Mouse (Mus musculus): ENCODE results near the gene Slco4a1.

Gene Slco4a1

DNA sequence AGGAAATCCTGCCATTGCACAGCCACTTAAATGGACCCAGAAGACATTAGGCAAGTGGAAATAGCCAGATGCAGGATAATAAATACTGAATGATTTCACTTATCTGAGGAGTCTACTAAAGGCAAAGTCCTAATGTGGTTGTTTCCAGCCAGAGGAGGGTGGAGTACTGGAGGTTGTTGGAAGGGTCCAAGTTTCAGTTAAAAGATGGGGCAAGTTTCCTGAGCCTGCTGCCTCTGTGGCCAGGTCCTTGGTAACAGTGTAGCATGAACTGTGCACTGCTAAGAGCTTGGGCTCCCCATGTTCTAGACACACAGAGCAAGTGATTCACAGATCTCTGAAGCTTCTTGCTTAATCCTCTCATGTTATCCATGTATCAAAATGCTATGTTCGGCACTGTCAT, 10.1 kb upstream of the Slco4a1 start:
- no peak for DNase-seq (ENCODE audit: low read depth)

DNA sequence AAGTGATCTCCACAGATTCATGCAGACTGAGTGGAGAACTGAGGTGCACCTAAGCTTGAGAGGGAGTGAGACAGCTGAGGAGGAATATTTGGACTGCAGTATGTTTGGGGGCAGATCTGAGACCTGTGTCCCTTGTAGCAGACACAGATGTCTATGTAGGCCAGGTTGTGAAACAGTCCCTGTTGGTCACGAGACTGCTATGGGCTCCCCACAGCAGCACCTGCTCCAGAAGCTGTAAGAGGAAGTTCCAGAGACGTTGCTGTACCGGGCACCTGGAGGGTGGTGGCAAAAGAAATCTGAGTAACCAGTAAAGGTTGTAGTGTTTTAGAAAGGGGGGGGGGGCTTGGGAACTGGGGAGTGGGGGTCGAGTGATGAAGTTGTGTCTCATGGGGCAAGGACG, 7.0 kb upstream of the Slco4a1 start:
- DNase-seq (ENCODE audit: low read depth), result no peak

DNA sequence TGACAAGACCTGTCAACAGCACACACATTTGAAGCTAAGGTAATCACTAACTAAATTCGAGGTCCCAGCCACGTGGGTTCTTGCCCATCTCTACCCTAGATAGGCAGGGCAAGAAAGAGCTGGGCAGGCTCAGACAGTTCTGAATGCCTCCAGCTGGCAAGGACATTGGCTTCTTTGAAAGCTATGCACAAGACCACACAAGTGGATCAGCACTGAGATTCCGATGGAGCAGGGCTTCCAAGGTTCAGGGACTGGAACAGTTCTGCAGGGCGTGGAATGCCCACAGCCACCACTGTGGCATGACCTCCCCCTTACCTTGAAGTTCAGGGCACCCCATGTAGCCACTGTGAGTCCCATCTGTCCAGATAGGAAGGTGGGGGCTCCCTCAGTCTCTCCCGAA, 5.5 kb upstream of the Slco4a1 start:
- DNase-seq (ENCODE audit: low read depth), result no peak

DNA sequence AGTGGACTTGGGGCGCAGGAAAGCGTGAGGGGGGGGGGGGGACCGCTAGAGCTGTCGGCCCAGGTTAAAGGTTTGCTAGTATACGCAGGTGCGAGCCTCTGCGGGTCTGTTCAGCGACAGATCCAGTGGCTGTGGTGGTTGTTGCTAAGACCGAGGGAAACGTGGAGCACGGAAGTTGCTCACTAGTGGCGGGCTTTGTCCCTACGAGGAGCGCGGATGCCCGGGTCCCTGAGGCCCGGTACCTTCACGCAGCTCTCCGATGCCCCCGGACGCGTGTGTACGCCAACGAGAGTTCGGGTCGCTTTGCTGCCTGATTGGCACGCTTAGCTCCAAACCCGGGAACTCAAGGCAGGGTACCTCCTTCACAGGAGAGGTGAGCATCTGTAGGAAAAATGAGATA, 660 bp downstream of the Slco4a1 start:
- no peak for DNase-seq (ENCODE audit: low read depth)

DNA sequence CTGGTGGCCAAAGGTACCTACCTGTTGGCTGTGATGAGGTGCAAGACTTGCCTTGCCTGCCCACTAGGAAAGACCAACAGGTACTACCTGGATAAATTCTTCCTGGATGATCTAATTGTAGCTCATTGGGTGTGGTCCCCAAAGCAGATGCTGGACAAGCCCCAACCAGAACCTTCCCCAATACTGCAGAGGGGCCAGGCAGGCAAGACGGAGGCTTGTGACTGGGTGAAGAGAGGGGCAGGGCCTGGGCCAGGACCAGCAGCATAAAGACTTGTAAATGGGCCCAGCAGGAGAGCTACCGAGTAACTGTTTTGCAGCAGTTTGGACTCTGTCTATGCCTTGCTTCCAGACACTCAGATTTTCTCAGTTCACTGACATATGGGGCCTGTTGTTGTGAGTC, 1.6 kb downstream of the Slco4a1 start:
- no peak for DNase-seq (ENCODE audit: low read depth)

DNA sequence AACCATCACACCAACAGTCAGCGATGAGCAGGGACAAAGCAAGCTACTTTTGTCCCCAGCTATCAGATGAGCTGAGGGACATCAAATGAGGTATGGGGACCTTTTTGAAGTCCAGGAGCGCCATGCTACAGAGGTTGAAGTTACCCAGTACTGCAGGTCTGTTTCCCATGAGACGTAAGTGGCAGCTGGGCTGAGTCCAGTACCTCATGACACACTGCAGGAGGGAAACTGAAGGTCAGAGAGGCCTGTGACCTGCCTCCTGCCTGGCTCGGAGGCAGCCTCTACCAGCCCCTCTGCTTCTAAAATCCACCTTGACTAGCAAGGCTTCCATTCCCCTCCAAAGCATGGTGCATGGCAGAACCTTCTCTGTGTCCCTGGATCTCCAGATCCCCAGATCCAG, 3.4 kb downstream of the Slco4a1 start:
- DNase-seq (ENCODE audit: low read depth), result no peak

DNA sequence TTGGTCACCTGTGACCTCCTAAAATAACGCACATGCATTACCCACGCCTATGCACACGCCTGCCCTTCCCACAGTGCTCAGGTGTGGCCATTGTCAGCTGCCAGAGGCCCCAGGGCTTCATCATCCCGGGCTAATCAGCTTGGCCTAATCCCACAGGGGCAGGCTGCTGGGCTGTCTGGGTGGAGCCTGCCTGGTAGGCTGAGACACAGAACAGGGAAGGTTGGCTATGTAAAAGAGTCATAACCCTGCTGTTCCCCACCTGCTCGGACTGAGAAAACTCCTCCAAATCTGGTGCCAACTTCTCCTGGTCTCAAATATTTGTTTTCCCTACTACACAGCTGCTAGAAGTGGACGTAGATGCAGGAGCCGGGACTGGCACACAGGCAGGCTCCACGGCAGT, 4.8 kb downstream of the Slco4a1 start:
- DNase-seq (ENCODE audit: low read depth), result no peak

DNA sequence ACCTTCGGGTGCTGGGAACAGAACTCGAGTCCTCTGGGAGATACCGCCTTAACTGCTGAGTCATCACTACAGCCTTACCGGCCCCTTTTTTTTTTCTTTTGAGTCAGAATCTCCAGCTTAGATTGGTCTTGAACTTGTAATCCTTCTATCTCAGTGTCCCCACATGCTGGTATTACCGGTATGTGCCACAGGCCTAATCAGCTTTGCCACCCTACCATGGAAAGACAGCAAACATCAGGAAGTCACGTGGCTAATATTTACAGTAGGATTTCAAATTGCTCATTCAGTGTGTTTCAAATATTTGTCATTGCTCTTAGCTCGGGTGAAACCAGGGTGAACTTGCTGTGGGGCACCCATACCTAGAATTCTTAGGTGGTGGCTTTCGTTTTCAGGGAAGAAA, 6.5 kb downstream of the Slco4a1 start:
- DNase-seq (ENCODE audit: low read depth), result no peak

DNA sequence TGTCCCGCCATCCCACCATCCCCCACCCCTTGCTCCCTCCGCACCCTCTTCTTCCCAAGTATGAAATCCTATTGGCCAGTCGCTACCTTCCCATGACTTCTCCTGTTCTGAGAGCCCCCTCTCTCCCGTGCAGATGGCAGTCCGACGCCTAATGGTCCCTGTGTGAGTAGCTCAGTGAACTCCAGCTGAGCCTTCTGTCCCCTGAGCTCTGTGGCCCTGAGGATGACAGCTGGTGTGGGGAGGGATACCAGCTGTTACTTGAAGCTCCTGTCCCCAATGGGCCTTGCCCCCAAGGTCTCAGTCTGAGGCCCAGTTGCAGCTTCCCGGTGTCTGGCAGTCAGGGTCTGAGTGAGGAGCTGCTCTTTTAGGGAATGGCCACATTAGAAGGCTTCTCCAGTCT, 10.5 kb downstream of the Slco4a1 start:
- no peak for DNase-seq (ENCODE audit: low read depth)

DNA sequence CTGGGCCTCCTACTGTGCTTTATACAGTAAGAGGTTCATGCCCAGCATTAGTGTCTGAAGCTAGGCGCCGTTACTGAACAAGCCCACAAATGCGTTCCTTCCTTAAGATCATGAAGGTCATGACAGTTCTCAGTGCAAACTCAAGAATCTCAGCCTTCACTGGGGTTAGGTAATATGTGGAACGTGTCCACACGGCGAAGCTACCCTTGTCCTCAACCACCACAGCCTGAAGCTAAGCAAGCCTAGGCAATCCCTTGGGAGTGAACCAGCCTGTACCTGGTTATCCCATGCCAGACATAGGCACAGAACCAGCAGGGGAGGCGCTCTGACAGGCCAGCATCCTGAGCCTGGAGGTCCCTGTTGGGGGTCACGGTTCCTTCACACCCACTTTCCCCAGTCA, 12.8 kb downstream of the Slco4a1 start:
- DNase-seq (ENCODE audit: low read depth), result no peak

DNA sequence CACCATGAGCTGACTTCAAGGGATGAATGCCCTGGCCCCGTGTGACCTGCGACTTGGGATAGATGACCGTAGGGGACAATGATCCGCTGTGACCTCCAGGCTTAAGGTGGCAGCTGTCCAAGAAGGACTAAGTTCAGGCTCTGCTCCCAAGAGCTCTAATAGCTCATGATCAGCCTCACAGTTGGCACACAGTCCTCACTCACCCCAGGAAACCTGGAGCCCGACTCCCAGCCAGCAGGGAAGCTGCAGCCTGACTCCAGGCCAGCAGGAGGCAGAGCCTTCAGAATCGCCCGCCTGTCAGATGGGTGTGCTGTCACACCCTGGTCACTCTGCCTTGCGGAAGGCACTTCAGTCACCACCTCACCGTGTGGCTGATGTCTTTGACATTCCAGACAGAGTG, 13.7 kb downstream of the Slco4a1 start:
- DNase-seq (ENCODE audit: low read depth), result no peak

DNA sequence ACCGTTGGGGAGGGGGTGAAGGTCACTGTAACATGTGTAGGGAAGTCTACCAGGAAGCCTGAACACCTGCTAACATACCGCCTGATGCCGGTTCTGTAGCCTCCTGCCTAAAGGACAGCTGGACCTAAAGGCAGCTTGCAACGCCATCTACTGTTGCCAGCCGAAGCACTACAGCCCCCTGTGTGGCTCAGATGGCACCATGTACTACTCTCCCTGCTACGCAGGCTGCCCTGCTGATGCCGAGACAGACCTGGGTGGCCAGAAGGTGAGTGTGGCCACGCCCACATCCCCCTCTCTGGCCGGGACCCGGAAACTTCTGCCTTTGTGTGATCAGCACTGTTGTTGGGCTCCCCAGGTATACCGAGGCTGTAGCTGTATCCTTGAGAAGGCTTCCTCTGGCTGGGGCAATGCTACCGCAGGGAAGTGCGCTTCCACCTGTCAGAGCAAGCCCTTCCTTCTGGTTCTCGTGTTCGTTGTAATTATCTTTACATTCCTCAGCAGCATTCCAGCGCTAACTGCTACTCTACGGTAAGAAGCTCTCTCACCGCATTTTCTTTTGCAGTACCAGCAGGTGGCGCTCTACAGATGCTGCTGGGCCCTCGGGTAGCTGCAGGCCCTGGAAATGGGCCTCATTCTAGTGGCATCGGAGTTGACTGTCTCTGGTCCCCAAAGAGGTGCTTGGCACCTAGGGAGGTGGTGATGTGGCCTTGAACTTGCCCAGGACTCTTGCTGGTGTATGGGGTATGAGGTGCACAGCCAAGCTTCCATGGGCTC, 16.4 kb downstream of the Slco4a1 start:
- DNase-seq (ENCODE audit: low read depth), result no peak

DNA sequence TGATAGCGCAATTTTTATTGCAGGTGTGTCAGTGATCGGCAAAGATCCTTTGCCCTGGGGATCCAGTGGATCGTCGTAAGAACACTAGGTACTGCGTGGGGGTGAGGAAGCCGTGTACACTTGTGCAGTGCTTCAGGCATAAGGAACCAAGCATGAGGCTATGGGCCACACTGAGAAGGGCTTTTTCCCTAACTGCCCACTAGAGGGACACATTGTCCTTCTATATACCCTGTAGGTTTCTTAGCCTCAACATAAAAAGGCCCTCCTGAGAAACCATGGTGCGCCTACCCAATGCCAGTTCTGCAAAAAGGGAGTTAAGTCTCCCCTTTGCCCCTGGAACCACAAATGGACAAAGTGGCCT, 17.0 kb downstream of the Slco4a1 start:
- no peak for DNase-seq (ENCODE audit: low read depth)

DNA sequence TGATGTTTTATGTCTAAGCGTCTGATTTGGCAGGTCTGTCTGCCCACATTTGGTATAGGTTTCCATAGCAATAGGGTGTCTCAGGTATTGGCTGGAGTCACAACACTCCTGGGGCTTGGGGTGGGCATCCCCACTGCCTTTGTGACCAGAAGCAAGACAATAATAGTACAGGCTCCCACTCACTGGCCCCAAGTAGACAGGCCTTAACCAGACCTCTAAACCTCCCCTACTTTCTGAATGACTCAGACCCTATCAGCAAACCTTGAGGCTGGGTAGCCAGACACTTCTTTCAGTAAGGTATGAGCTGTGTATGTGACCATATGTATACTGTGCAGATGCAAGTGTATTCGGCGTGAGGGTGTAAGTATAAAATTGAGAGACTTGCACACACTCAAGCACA, 18.8 kb downstream of the Slco4a1 start:
- no peak for DNase-seq (ENCODE audit: low read depth)

DNA sequence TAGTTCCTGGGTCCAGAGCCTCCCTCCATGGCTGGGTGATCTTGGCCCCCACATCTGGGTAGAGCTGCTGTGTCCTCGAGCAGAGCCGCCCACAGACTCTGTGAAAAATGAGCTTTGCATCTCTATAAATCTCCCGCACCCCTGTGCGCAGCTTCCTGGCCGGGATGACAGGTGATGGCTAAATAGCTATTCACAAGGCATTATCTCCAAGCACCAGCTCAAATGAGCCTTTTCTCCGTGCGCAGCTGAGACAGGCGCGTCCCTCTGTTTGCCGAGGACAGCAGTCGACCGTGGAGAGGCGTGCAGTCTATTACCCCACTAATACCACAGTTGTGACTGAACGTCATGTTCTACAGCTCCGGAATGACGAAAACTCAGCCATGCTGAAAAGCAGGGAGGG, 26.2 kb downstream of the Slco4a1 start:
- DNase-seq (ENCODE audit: low read depth), result no peak

DNA sequence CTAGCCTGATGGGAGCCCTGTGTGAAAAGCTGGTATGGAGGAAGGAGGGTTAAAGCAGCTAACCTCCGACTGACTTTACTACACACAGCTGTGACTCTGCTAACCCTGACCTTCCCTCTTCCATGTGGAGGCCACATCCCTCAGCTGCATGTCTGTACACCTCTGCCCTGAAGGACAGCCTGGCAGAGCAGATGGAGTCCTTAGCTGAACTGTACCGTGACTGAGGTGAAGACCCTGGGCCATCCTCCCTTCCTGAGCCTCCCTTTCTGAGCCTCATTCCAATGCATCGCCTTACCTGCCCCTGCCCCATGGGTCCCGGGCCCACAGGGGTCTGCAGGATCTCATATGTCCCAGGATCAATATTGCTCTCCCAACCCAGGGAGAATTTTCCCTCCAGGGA, 28.8 kb downstream of the Slco4a1 start:
- no peak for DNase-seq (ENCODE audit: low read depth)

DNA sequence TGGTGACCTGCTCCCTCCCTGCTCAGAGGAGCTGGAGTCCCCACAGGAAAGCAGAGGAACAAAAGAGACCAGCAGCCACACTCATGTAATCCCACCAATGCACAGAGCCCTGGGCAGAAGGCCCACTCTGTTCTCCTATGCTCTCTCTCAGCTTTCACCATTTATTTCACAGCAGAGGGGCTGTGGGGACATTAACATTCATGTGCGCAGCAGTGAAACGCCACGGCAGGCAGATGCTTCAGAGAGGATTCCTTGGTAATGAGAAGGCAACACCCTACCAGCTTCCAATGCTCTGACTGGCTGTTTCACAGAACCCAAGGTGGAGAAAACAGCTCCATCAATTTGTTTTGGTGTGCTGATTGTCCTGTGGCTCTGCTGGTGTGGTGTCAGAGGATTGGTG, 29.3 kb downstream of the Slco4a1 start:
- no peak for DNase-seq (ENCODE audit: low read depth)

DNA sequence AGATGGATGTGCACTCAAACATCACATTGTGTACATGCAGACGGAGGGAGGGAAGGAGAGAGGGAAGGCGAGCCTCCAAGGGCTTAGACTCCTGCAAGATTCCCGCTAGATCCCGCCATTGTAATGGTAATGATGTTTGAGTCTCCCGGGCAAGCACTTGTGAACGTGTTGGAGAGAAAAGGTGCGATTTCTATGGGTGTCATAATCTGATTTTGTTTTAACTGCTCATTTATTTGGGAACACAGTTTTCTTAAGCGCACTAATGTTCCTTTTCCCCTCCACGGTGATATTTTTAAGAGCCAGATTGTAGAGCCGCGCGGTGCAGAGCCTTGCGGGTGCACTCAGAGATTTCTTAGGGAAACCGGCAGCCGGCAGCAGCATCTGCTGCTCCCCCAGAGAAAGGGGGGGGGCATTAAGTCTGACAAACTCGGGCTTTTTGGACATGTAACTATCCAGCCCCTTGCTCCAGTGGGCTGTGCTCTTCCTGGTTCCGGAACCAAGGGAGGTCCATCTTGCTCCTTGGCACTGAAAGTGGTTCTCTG, 32.2 kb downstream of the Slco4a1 start:
- DNase-seq (ENCODE audit: low read depth), result no peak

DNA sequence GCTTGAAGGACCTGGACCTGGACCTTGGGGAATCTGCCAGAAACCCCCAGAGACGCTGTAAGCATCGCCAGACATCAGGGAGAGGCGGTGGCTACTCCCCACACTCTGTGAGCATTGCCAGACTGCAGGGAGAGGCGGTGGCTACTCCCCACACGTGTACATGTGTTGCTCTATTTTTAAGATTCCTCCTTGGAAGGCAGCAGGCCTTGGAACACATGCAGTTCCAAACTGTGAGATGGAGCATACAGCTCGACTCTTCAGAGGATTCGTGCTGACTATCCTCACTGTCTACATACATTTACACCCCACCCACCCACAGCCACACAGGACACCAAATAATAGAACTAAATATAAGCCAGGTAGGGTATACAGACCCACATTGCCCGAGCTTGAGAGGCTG, 39.9 kb downstream of the Slco4a1 start:
- no peak for DNase-seq (ENCODE audit: low read depth)

DNA sequence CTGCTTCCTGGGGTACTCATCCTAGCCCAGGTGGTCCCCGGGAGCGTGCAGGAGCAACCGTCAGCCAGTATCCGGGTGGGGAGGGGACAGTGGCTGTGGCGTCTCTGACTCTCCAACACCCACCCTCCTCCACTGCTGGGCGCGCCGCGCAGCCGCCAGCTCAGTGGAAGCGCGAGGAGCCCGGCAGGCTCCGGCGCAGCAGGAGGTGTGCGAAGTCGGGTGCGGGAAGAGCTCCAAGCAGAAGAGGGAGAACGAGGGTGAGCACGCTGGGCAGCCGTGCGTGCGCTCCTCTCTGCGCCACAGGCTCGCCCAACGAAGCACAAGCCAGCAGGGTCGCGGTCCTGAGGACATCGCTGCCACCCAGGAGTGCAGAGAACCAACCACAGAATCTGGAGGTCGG, 43.7 kb downstream of the Slco4a1 start, which contains the start of gene Ntsr1:
Gene Ntsr1, plus strand, starts transcription at position 236 of the 400 bp plus-strand sequence.
- no peak for DNase-seq (ENCODE audit: low read depth)

DNA sequence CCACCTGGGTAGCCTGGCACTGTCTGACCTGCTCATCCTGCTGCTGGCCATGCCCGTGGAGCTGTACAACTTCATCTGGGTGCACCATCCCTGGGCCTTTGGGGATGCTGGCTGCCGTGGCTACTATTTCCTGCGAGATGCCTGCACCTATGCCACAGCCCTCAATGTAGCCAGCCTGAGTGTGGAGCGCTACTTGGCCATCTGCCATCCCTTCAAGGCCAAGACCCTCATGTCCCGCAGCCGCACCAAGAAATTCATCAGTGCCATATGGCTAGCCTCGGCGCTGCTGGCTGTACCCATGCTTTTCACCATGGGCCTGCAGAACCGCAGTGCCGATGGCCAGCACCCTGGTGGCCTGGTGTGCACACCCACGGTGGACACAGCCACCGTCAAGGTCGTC, 44.7 kb downstream of the Slco4a1 start:
- no peak for DNase-seq (ENCODE audit: low read depth)

DNA sequence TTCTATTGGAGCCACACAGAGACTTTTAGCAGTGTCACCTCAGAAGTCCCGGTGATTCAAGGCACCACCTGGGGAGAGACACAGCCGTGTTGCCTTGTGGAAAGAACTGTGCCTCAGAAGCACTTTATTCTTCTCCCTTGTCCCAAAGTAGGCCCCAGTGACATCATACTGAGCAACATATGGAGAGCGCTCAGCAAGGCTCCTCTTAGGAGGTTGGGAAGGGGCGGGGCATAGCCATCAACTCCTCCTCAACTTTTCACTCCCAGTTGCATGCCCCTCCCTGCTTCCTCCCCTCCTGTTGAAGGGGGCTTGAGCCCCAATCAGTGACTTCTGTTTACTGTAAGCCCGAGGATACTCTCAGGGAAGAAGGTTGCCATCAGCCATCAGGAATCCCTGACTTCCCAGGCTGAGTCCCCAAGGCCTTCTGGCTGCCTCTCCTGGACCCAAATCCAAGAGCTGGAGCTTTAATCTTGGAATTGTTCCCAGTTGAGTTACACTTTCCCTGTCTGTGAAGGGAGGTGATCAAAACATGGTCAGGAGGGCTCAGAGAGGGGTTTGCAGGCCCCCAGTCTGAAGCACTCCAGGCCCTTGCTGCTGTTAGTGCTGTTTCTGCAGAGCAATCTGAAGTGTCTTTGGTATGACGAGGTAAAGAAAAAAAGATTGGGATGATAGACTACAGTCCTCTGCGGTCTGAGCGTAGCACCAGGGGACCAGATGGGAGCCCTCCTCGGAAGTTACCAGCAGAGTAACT, 45.3 kb downstream of the Slco4a1 start:
- no peak for DNase-seq (ENCODE audit: low read depth)

DNA sequence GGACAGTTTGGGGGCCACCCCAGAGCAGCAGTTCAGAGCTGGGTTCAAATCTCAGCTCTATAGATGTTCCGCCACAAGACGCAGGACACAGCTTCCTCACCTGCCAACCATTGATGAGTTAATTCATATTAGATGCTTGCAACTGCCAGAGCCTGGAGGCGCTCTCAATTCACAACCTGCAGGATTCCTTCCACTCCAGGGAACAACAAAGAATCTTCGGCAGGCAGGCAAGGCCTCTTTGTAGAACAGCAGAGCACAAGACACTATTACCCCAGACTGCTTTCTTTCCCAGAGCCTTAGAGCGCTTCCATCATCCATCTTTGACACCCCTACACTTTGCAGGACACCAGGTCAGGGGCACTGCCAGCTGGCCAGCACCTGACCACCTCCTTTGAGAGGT, 50.2 kb downstream of the Slco4a1 start:
- no peak for DNase-seq (ENCODE audit: low read depth)

Measured in c-Kit-positive CD71-negative TER-119-negative erythroid progenitor cells, embryonic 14.5 days (primary cell).